Mouse (Mus musculus) heart, embryonic 16.5 days (tissue): ENCODE measurements around the gene Hspb8. TPM values are rescaled to one million over a fixed set of nuclear protein-coding genes. Genes with fewer than 3 reads are reported as not detected.

Experiments
- ATAC-seq: fragments of 200-750 bp; cut with Nextera tagmentation; replicated peaks from 2 replicates; pipeline ENCODE4 v1.8.0; 2017; ENCODE audit warnings: moderate number of reproducible peaks; ENCODE audit not compliant: insufficient read depth, low FRiP score; ENCODE audit errors: extremely low read depth
- H3K27ac ChIP-seq: fragments of 300-500 bp; sonication (generic); 2 replicates; pipeline ENCODE4 v1.5.1; 2014; ENCODE audit warnings: mild to moderate bottlenecking, low read length, control low read depth, moderate library complexity
- H3K27me3 ChIP-seq: fragments of 300-500 bp; sonication (generic); 2 replicates; pipeline ENCODE4 v1.6.1; 2014; ENCODE audit warnings: low read length, mixed read lengths; ENCODE audit not compliant: control insufficient read depth, insufficient read depth
- H3K36me3 ChIP-seq: fragments of 300-500 bp; sonication (generic); 2 replicates; pipeline ENCODE4 v1.6.1; 2014; ENCODE audit not compliant: control insufficient read depth, insufficient read depth
- H3K4me1 ChIP-seq: fragments of 300-500 bp; sonication (generic); 2 replicates; pipeline ENCODE4 v1.6.1; 2014; ENCODE audit warnings: low read length, mixed read lengths; ENCODE audit not compliant: control insufficient read depth, insufficient read depth
- H3K4me2 ChIP-seq: fragments of 300-500 bp; sonication (generic); 2 replicates; pipeline ENCODE4 v1.6.1; 2014; ENCODE audit warnings: low read depth, mild to moderate bottlenecking, control low read depth, low read length
- H3K4me3 ChIP-seq: fragments of 300-500 bp; sonication (generic); 2 replicates; pipeline ENCODE4 v1.5.1; 2014; ENCODE audit warnings: mild to moderate bottlenecking, control low read depth, low read length
- H3K9ac ChIP-seq: fragments of 300-500 bp; sonication (generic); 2 replicates; pipeline ENCODE4 v1.6.1; 2014; ENCODE audit warnings: low read length, control low read depth
- H3K9me3 ChIP-seq: fragments of 300-500 bp; sonication (generic); replicated peaks from 2 replicates; pipeline ENCODE4 v1.6.1; 2016; ENCODE audit warnings: low read length; ENCODE audit not compliant: control insufficient read depth
- WGBS: fragments of 180-500 bp; shearing (Covaris S2); extraction: QIAGEN DNeasy Blood & Tissue Kit; methylation state at CpG from one replicate; pipeline ENCODE4 v1.1.7; 2014; 5-methylcytosine and 5-hydroxymethylcytosine counted together
- polyA plus RNA-seq: library from polyadenylated mRNA; unstranded; fragments of >200 nt; fragmentation: Nextera tagmentation; extraction: Ambion mirVana; gene quantifications from 2 replicates; pipeline ENCODE4 v1.2.1, GENCODE M21; 2015

Gene Hspb8
- polyA plus RNA-seq, 1 experiment from 2014 or later: 31.1 TPM

DNA sequence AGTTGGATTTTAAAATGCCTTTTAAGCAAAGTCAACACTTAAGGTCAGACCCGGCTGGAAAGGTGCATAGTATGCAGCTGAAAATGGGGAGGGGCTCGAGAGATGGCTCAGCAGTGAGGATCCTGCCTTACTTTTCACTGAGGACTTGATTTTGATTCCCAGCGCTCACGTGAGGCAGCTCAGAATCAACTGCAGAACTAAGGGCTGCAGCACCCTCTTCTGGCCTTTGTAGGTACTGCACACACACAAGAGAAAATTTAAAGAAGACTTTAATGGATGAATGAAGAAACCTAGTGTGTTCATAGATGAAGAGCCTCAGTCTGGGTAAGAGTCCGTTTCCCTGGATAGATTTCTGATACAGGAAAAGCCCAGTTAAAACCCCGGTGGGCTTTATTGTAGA, 61.3 kb downstream of the Hspb8 start:
- WGBS: 73% methylated on average over 6 of the region's 6 CpGs
- H3K27me3 ChIP-seq: no peaks in the 10 kb centered on the region

GRCm38 (mm10) chr5:116360751-116361150, 61.9 kb downstream of the Hspb8 start:
- no peak for ATAC-seq
- H3K4me2 ChIP-seq: no peak overlapping the region
- WGBS: 44% methylated on average over 4 of the region's 4 CpGs
- no peaks in the 10 kb centered on the region for H3K27me3 ChIP-seq
- no peak overlapping the region for H3K4me3 ChIP-seq
- peaks cover 4% of the 10 kb centered on the region; the same call in 1 of the 2 replicates for H3K9me3 ChIP-seq
- H3K4me1 ChIP-seq: no peaks in the 10 kb centered on the region
- H3K9ac ChIP-seq: no peak overlapping the region
- no peaks in the 10 kb centered on the region for H3K36me3 ChIP-seq
- no peak overlapping the region for H3K27ac ChIP-seq

More for the DNA sequence above, 61.3 kb downstream of the Hspb8 start:
- no peak overlapping the region for H3K4me3 ChIP-seq
- no peaks in the 10 kb centered on the region for H3K36me3 ChIP-seq
- no peak overlapping the region for H3K9ac ChIP-seq
- H3K27ac ChIP-seq: no peak overlapping the region
- peaks cover 4% of the 10 kb centered on the region; the same call in 1 of the 2 replicates for H3K9me3 ChIP-seq
- H3K4me2 ChIP-seq: no peak overlapping the region
- H3K4me1 ChIP-seq: no peaks in the 10 kb centered on the region
- ATAC-seq: no peak

Other genes with a start within 250 kb of the Hspb8 start
- gene Ccdc60, start 133.9 kb downstream of the Hspb8 start, polyA plus RNA-seq: 0.35 and 0.44 TPM in 2 replicates
- gene Srrm4, start 169.0 kb upstream of the Hspb8 start, polyA plus RNA-seq: 0.84 and 1.3 TPM in 2 replicates